In the genomic region with DNA sequence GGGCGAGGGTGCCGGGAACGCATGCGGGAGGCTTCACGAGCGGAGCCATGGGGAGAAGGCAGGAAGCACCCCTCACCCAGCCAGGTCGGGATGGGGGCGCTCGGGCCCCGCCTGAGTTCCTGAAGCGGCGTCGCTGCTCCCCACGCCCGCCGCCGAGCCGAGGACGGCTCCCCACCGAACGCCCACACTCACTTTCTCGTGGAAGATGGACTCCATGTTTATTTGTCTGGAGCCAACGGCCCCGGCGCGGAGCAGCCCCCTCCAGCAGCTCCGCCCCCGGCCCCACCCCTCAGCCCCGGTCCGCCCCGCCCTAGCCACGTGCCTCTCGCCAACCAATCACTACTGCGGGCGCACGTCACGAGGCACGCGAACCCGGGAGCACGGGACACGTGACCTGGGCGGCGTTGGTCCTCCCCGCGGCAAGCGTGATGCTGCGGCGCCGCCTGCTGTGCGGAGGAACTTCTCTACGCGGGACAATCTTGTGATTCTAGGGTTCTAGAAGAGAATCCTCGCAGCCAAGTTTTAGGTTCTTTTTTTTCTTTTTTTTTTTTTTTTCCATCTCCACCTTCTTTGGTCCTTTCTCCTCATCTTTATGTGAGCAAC, we compare ENCODE assay signal across 8 mouse cellular contexts. TPM values are rescaled to one million over a fixed set of nuclear protein-coding genes. Genes with fewer than 3 reads are reported as not detected.
A peak's percentile ranks its signal among the peaks of the same experiment; 100 is the strongest.
DNase-seq lines count a peak whose midpoint lies in the region; ATAC-seq and TF ChIP-seq lines count a peak whose summit lies in the region.

A gene (minus strand): TSS at position 305 of the 603 bp plus-strand sequence.

- TF ChIP-seq POLR2A in bone marrow macrophage, adult 2 months (IDR thresholded peaks at IDR 0.05; ENCODE audit: borderline replicate concordance, low read depth, low read length): no peak
- peak; percentile 75 for TF ChIP-seq POLR2A in embryonic fibroblast, embryonic 13.5 days (IDR thresholded peaks at IDR 0.05; ENCODE audit: low read depth, low read length)
- TF ChIP-seq POLR2A in liver, adult 2 months (IDR thresholded peaks at IDR 0.05; ENCODE audit: extremely low read depth, insufficient read depth, low read length): peak; percentile 43; the same call in 1 of the 2 replicates
- TF ChIP-seq POLR2A in myocyte (IDR thresholded peaks at IDR 0.05; ENCODE audit: insufficient read length, low read depth): peak; percentile 69

- no peaks in the 10 kb centered on the region for H3K9me3 ChIP-seq in heart, embryonic 11.5 days (replicated peaks; ENCODE audit: control insufficient read depth, low read length)
- no peaks in the 10 kb centered on the region for H3K9me3 ChIP-seq in kidney, embryonic 16.5 days (ENCODE audit: low read length)

- peak within 1 kb of the TSS; percentile 97 for H3K4me3 ChIP-seq in bone marrow macrophage, adult 2 months (ENCODE audit: insufficient read depth, low read length)
- peak within 1 kb of the TSS; percentile 97 for H3K4me3 ChIP-seq in embryonic fibroblast, embryonic 13.5 days (ENCODE audit: insufficient read depth, low read length)
- peak within 1 kb of the TSS; percentile 97 for H3K4me3 ChIP-seq in heart, embryonic 11.5 days (ENCODE audit: low read depth, low read length)
- H3K4me3 ChIP-seq in kidney, embryonic 16.5 days (ENCODE audit: low read length): peak within 1 kb of the TSS; percentile 94
- peak within 1 kb of the TSS; percentile 86 for H3K4me3 ChIP-seq in liver, adult 2 months (ENCODE audit: insufficient read depth, low read depth, low read length)
- peak within 1 kb of the TSS; percentile 75 for H3K4me3 ChIP-seq in myocyte

- peaks cover 14% of the 10 kb centered on the region for H3K4me1 ChIP-seq in bone marrow macrophage, adult 2 months (ENCODE audit: control insufficient read depth, insufficient read depth, low read length)
- no peaks in the 10 kb centered on the region for H3K4me1 ChIP-seq in embryonic fibroblast, embryonic 13.5 days (ENCODE audit: control insufficient read depth, insufficient read depth, low read length)
- peaks cover 2% of the 10 kb centered on the region; the same call in 1 of the 2 replicates for H3K4me1 ChIP-seq in heart, embryonic 11.5 days (ENCODE audit: control insufficient read depth, insufficient read depth, low read length)
- peaks cover 12% of the 10 kb centered on the region for H3K4me1 ChIP-seq in kidney, embryonic 16.5 days (ENCODE audit: insufficient read depth, low read length)
- peaks cover 9% of the 10 kb centered on the region for H3K4me1 ChIP-seq in liver, adult 2 months (ENCODE audit: control insufficient read depth, insufficient read depth, low read length)

- H3K27me3 ChIP-seq in heart, embryonic 11.5 days (ENCODE audit: control insufficient read depth, insufficient read depth, low read length): no peaks in the 10 kb centered on the region
- no peaks in the 10 kb centered on the region for H3K27me3 ChIP-seq in kidney, embryonic 16.5 days (ENCODE audit: insufficient read depth, low read length)
- H3K27me3 ChIP-seq in liver, adult 2 months (ENCODE audit: control insufficient read depth, insufficient read depth, low read length): no peaks in the 10 kb centered on the region
- H3K27me3 ChIP-seq in myocyte (ENCODE audit: control insufficient read depth, insufficient read depth, insufficient read length): no peaks in the 10 kb centered on the region
- no peaks in the 10 kb centered on the region for H3K27me3 ChIP-seq in splenic B cell, adult 2 months (ENCODE audit: control insufficient read depth, insufficient read depth, low read length, poor library complexity, severe bottlenecking)

- WGBS in heart, embryonic 11.5 days (ENCODE audit: insufficient replicate concordance): under 1% methylated on average over 53 of the region's 54 CpGs
- WGBS in kidney, embryonic 16.5 days: under 1% methylated on average over 48 of the region's 54 CpGs
- WGBS in liver, adult 2 months: under 1% methylated on average over 54 of the region's 54 CpGs

- peak; percentile 100 for ATAC-seq in heart, embryonic 11.5 days (replicated peaks; ENCODE audit: insufficient number of reproducible peaks, low FRiP score, low TSS enrichment)
- peak; percentile 99 for ATAC-seq in kidney, embryonic 16.5 days (ENCODE audit: low FRiP score, low TSS enrichment)

- peaks cover 5% of the 10 kb centered on the region; the same call in 1 of the 2 replicates for H3K79me2 ChIP-seq in liver, adult 2 months (ENCODE audit: control insufficient read depth, insufficient read depth, low read length)
- peaks cover 28% of the 10 kb centered on the region for H3K79me2 ChIP-seq in myocyte (ENCODE audit: control insufficient read depth, insufficient read depth)

- H3K27ac ChIP-seq in bone marrow macrophage, adult 2 months (ENCODE audit: insufficient read depth, low read depth, low read length): peak within 1 kb of the TSS; percentile 89
- peak within 1 kb of the TSS; percentile 19; the same call in 1 of the 2 replicates for H3K27ac ChIP-seq in embryonic fibroblast, embryonic 13.5 days (ENCODE audit: insufficient read depth, low read length)
- H3K27ac ChIP-seq in heart, embryonic 11.5 days (ENCODE audit: low read depth, low read length): peak within 1 kb of the TSS; percentile 70
- H3K27ac ChIP-seq in kidney, embryonic 16.5 days (ENCODE audit: low read length): peak within 1 kb of the TSS; percentile 69; the same call in 1 of the 2 replicates
- peak within 1 kb of the TSS; percentile 52 for H3K27ac ChIP-seq in liver, adult 2 months (replicated peaks; ENCODE audit: insufficient read depth, low read depth, low read length)

- peak within 1 kb of the TSS; percentile 91 for H3K9ac ChIP-seq in heart, embryonic 11.5 days (ENCODE audit: low read depth, low read length)
- peak within 1 kb of the TSS; percentile 91 for H3K9ac ChIP-seq in kidney, embryonic 16.5 days (replicated peaks; ENCODE audit: low read length)
- H3K9ac ChIP-seq in liver, adult 2 months (ENCODE audit: low read depth, low read length): peak within 1 kb of the TSS; percentile 89

- H3K36me3 ChIP-seq in heart, embryonic 11.5 days (ENCODE audit: control insufficient read depth, insufficient read depth, low read length): no peaks in the 10 kb centered on the region
- H3K36me3 ChIP-seq in kidney, embryonic 16.5 days (ENCODE audit: insufficient read depth, low read length): no peaks in the 10 kb centered on the region
- no peaks in the 10 kb centered on the region for H3K36me3 ChIP-seq in liver, adult 2 months (ENCODE audit: control insufficient read depth, insufficient read depth, low read length)
- H3K36me3 ChIP-seq in myocyte (ENCODE audit: control insufficient read depth, insufficient read depth): no peaks in the 10 kb centered on the region
- no peaks in the 10 kb centered on the region for H3K36me3 ChIP-seq in splenic B cell, adult 2 months (ENCODE audit: control insufficient read depth, insufficient read depth, low read length, poor library complexity, severe bottlenecking)

- TF ChIP-seq CTCF in bone marrow macrophage, adult 2 months (IDR thresholded peaks at IDR 0.05; ENCODE audit: low read depth, low read length): 0 out of 2 replicates have a peak, but pooled peaks have one; percentile 20
- peak; percentile 93 for TF ChIP-seq CTCF in embryonic fibroblast, embryonic 13.5 days (IDR thresholded peaks at IDR 0.05; ENCODE audit: borderline replicate concordance, insufficient read depth, low read length)
- TF ChIP-seq CTCF in liver, adult 2 months (IDR thresholded peaks at IDR 0.05; ENCODE audit: low read depth, low read length): peak; percentile 87

- peak within 1 kb of the TSS; percentile 43 for H3ac ChIP-seq in myocyte (ENCODE audit: control insufficient read depth, insufficient read length)

- DNase-seq in A20 (ENCODE audit: low read depth, low spot score): peak; percentile 96
- DNase-seq in liver, adult 2 months (ENCODE audit: extremely low read depth, low read depth, low spot score): peak; percentile 80
- peak; percentile 98 for DNase-seq in splenic B cell, adult 2 months (ENCODE audit: low read depth, low spot score)

- H3K4me2 ChIP-seq in heart, embryonic 11.5 days: peak within 1 kb of the TSS; percentile 69
- peak within 1 kb of the TSS; percentile 70 for H3K4me2 ChIP-seq in kidney, embryonic 16.5 days (replicated peaks; ENCODE audit: low read depth, low read length)
- peak within 1 kb of the TSS; percentile 79 for H3K4me2 ChIP-seq in myocyte (ENCODE audit: low read depth)

TF ChIP-seq in myocyte, 11 proteins besides CTCF, POLR2A, EP300 and RAD21:
- TF ChIP-seq USF1 (IDR thresholded peaks at IDR 0.05; ENCODE audit: low read depth) (peak; percentile 98), MYOG (IDR thresholded peaks at IDR 0.05; ENCODE audit: control insufficient read depth in 1 of 3, insufficient read depth in 1 of 3, insufficient read length in 2 of 3, low read depth in 2 of 3) (peak in 1 of 3 experiments; percentile 23), MAX (IDR thresholded peaks at IDR 0.05; ENCODE audit: low read depth) (no peak), E2F4 (IDR thresholded peaks at IDR 0.05; ENCODE audit: insufficient read depth) (no peak), CEBPB (IDR thresholded peaks at IDR 0.05; ENCODE audit: insufficient read depth, poor library complexity, severe bottlenecking) (no peak), MYOD1 (IDR thresholded peaks at IDR 0.05; ENCODE audit: control insufficient read depth in 1 of 3, insufficient read length in 2 of 3, low read depth in 2 of 3) (peak in 1 of 3 experiments; percentile 24), TCF3 (IDR thresholded peaks at IDR 0.05; ENCODE audit: insufficient read length, low read depth) (no peak), SRF (IDR thresholded peaks at IDR 0.05; ENCODE audit: control insufficient read depth, insufficient read length, low read depth) (peak; percentile 62), POLR2AphosphoS2 (IDR thresholded peaks at IDR 0.05; ENCODE audit: insufficient read length, low read depth) (peak; percentile 62)

RNA-seq across cellular contexts. Expression of the gene that starts here (rescaled TPM):
- polyA plus RNA-seq in bone marrow macrophage, adult 2 months (2012; ENCODE audit: insufficient read depth, insufficient read length, missing spikeins): 39.5 and 43.3 TPM in 2 replicates
- 13.1 and 15.9 TPM in 2 replicates for polyA plus RNA-seq in embryonic fibroblast, embryonic 13.5 days (2011; ENCODE audit: insufficient read length, low read depth, missing spikeins)
- 9.6 and 12.5 TPM in 2 replicates for polyA plus RNA-seq in heart, embryonic 11.5 days (2014; fragmentation: Nextera tagmentation; extraction: Ambion mirVana)
- polyA plus RNA-seq in kidney, embryonic 16.5 days (2015; fragmentation: Nextera tagmentation; extraction: Ambion mirVana): 12.5 and 14.0 TPM in 2 replicates
- total RNA-seq in liver, adult 2 months (2014; rRNA removed): 13.9 and 14.1 TPM in 2 replicates
- 2.4 and 2.7 TPM in 2 replicates for polyA plus RNA-seq in liver, adult 2 months (2012; rRNA removed)
- polyA plus RNA-seq in myocyte (2012; fragmentation: generic; extraction: Trizol): 2.8 TPM

Comparison
In these comparisons a context has a peak if more than half of its experiments do, and no peak if none do; other contexts are left out.
1. Peak in every context shown above with its lines: DNase-seq, ATAC-seq, H3K4me3 ChIP-seq and H3K27ac ChIP-seq.
2. H3K27ac ChIP-seq: peak in every context shown above with its lines; median percentile 89 in bone marrow macrophage, adult 2 months; 70 in heart, embryonic 11.5 days; 69 in kidney, embryonic 16.5 days; 52 in liver, adult 2 months; 19 in embryonic fibroblast, embryonic 13.5 days.
3. CTCF ChIP-seq: peak in every context shown above with its lines; median percentile 93 in embryonic fibroblast, embryonic 13.5 days; 87 in liver, adult 2 months; 20 in bone marrow macrophage, adult 2 months.